Mouse (Mus musculus) thymus, postnatal 25 days (tissue): ENCODE results near the gene Plekhm3.
A peak's percentile ranks its signal among the peaks of the same experiment; 100 is the strongest.

Experiments
- DNase-seq: peaks from one replicate; pipeline ENCODE4 v3.0.0; 2022

Gene Plekhm3

DNA sequence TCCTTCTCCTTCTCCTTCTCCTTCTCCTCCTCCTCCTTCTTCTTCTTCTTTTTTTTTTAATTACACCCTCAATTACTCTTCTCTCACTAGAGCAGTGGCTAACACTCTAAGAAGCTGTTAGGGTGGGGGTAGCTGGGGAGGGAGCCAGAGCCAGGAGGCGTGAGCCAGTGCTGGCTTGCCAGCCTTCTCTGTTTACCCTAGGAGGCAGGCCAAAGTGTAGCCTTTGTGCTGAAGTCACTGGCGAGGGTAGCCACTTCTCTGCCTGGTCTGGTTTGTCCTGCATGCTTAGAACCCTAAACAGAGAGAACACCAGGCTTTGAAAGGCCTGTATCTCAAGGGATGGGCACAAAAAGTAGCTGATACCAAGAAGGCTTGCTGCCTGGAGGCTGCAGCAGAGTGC lies 199.4 kb downstream of the Plekhm3 start:
- DNase-seq, result no peak

- no peak for DNase-seq
These were observed 200.0 kb downstream of the Plekhm3 start for GRCm38 (mm10) chr1:64756640-64757030.

- DNase-seq, result no peak
These were observed 200.5 kb downstream of the Plekhm3 start for GRCm38 (mm10) chr1:64755971-64756639.

DNA sequence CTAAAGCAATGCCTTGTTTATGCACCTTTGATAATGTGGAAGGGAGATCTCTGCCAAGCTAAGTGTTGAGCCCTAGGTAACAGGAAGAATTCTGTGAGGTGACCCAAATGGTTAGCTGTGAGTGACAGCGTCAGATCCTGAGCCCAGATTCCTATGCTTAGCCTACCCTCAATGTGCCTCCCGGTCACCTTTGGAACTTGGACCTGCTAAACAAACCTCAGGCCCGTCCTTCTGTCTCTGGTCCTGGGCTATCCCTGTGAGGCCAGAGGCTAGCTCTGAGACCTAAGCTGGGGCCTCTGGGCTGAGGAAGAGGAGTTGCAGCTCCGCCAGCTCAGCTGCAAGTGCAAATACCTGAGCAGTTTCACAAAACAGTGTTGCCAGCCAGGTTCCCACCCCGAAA lies 202.0 kb downstream of the Plekhm3 start:
- no peak for DNase-seq

GRCm38 (mm10) chr1:64753668-64754067 lies 203.0 kb downstream of the Plekhm3 start:
- no peak for DNase-seq

- no peak for DNase-seq
These were observed 203.5 kb downstream of the Plekhm3 start for GRCm38 (mm10) chr1:64753109-64753508.

DNA sequence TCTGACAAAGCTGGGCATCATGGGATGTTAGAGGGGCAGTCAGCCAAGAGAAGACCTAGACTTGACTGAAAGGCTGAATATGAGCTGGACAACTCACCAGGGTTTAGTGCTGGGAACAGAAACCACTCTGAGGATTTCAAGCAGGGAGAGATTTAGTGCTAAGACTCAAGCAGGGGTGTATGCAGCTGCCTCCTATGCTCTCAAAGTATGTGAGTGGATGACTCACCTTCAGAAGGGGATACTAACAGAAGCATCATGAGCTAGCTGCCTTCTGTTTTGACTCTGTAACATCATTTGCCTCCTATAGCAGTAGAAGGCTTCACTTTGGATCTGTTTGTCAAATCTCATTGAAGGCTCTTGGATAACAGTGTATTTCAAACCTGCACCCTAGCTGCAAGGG lies 212.0 kb downstream of the Plekhm3 start:
- DNase-seq, result no peak

GRCm38 (mm10) chr1:64742741-64743408 lies 213.7 kb downstream of the Plekhm3 start:
- no peak for DNase-seq

GRCm38 (mm10) chr1:64738661-64739082 lies 218.0 kb downstream of the Plekhm3 start:
- DNase-seq, result peak; percentile 48

GRCm38 (mm10) chr1:64738180-64738555 lies 218.5 kb downstream of the Plekhm3 start:
- no peak for DNase-seq

DNA sequence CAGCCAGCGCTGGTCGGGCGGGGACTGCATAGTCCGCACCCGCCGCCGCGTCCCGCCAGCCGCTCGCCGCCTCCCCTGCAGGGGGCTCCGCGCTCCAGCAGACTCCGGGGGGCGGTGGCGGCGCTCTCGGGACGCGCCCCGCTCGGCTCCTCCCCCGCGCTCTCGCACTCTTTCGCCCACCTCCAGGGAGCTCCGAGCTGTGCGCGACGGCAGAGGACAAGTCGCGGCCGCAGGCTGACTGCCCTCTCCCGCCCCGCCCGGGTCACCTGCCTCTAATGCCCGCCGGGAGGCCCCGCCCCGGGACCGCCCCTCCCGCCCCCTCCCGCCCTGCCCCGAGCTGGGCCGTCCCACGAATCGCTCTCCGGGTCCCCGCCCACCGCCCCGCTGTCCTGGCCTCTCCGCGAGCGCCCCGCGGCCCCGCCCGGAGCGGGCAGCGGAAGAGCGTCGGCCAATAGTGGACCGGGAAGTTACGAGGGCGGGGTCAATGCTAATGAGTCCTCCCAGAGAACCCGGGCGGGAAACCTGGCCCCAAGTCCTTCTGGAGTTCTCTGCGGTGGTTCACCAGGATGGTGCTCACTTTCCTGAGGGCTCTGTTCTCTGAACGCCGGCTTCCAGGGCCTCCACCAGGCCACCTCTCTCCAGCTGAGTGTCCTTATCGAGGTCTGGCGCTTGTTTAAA lies 219.0 kb downstream of the Plekhm3 start, which contains the start of gene Fzd5:
Gene Fzd5, minus strand, starts transcription at position 250 of the 678 bp plus-strand sequence.
- peak; percentile 86 for DNase-seq

DNA sequence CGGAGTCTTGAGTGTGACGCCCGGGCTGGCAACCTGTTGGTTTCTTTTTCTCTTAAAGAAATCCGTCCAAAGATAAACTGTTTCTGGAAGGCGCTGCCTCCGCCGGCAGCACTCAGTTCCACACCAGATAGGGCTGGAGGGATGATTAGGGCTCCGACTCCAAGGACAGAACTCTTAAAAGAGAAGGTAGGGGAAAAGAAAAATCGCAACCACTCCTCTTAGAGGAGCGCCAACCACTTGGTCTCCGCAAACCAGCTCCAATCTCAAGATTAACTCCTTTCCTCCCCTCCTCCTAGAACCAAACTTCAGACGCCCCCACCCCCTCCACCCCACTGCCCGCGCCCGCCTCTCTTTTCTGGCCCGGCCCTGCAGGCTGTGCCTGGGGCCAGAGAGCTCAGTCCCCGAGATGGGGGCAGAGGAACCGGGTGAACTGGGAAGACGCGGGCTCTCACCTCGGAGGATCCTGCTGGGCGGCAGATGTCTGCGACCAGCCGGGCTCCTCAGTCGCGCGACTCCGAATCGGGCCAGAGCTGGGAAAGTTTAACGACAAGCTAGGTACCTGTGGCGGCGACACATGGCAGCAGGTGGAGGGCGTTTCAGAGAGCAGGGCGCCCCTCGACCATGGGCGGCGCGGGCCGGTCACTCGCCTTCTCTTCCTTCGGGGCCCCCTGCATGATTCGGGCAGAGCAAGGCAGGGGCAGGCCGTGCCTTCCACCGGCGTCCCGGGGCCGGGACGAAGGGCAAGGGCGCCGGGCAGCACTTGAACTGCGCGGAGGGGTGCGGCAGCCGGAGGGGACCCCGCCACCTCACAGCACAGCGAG lies 219.7 kb downstream of the Plekhm3 start:
- no peak for DNase-seq
